Mouse (Mus musculus): ENCODE data around the gene Stag1. TPM values are rescaled to one million over a fixed set of nuclear protein-coding genes. Genes with fewer than 3 reads are reported as not detected.
"Not testable (repeated sequence)": the region's sequence is repeated elsewhere in the genome, so short reads cannot be mapped to it uniquely, and the experiment has no call there.

Gene Stag1
- polyA plus RNA-seq, 1 experiment from 2014 or later = 36.4 TPM

DNA sequence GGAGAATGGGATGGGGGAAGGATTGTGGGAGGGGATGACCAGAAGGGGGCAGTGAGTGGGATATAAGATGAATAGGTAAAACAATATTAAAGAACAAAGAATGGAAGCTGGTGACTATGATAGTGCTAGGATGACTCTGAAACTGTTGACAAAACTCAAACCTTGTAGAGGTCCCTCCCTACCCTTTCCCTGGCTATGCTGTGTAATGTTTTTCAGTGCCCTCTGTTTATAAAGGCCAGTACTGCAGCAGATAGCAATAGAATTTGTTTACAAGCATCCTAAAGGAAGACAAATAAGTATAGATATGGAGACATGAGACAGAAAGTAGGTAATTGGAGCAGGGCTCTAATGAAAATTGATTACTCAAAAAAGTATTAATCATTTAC is 139.0 kb downstream of the Stag1 start:
- no peaks in the 10 kb centered on the region; the same call in 1 of the 2 replicates for H3K36me3 ChIP-seq (ENCODE audit: control insufficient read depth, insufficient read depth, low read length)
- ATAC-seq (no peak), DNase-seq (ENCODE audit: low spot score) (no peak)
- no peak overlapping the region for H3K4me3 ChIP-seq (ENCODE audit: low read depth, low read length)
- no peak overlapping the region for H3K9ac ChIP-seq (ENCODE audit: low read length)
- no peaks in the 10 kb centered on the region for H3K27me3 ChIP-seq (replicated peaks; ENCODE audit: control insufficient read depth, insufficient read depth, low read length)
- no peaks in the 10 kb centered on the region for H3K9me3 ChIP-seq (replicated peaks; ENCODE audit: control insufficient read depth, low read length)
- H3K4me2 ChIP-seq (ENCODE audit: low read length) = no peak overlapping the region
- no peak overlapping the region for H3K27ac ChIP-seq (ENCODE audit: low read depth, low read length)
- H3K4me1 ChIP-seq (ENCODE audit: control insufficient read depth, insufficient read depth, low read length) = no peaks in the 10 kb centered on the region

DNA sequence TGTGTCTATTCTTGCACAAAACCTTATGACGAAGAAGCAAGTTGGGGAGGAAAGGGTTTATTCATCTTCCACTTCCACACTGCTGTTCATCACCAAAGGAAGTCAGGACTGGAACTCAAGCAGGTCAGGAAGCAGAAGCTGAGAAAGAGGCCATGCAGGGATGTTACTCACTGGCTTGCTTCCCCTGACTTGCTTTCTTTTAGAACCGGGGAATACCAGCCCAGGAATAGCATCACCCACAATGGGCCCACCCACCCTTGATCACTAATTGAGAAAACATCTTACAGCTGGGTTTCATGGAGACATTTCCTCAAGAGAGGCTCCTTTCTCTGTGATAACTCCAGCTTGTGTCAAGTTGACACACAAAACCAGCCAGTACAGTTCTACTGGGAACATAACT is 179.6 kb downstream of the Stag1 start:
- ATAC-seq; H3K4me3 ChIP-seq (ENCODE audit: low read depth, low read length); H3K4me1 ChIP-seq (ENCODE audit: control insufficient read depth, insufficient read depth, low read length); H3K27me3 ChIP-seq (replicated peaks; ENCODE audit: control insufficient read depth, insufficient read depth, low read length); H3K9me3 ChIP-seq (replicated peaks; ENCODE audit: control insufficient read depth, low read length); H3K27ac ChIP-seq (ENCODE audit: low read depth, low read length); H3K36me3 ChIP-seq (ENCODE audit: control insufficient read depth, insufficient read depth, low read length); H3K9ac ChIP-seq (ENCODE audit: low read length); H3K4me2 ChIP-seq (ENCODE audit: low read length); DNase-seq (ENCODE audit: low spot score): not testable (repeated sequence)
- 81% methylated on average over 2 of the region's 2 CpGs for WGBS

DNA sequence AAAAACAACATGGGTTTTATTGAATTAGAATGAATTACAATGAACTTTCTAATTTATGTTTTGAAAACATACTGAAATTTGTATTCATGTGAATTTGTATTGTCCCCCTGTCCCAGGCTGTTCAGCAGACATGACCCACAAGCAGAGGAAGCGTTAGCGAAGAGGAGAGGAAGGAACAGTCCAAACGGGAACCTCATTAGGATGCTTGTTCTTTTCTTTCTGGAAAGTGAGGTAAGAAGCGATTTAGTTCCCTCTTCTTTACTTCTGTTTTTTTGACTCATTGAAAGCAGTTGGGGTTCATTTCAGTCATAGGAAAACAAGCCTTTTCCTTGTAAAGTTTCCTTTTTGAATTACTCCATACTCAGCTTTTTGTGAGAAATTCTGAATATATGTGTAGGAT is 268.4 kb downstream of the Stag1 start:
- 68% methylated on average over 4 of the region's 4 CpGs for WGBS
- DNase-seq (ENCODE audit: low spot score) (no peak), ATAC-seq (no peak)
- Histone ChIP-seq H3K4me1 (ENCODE audit: control insufficient read depth, insufficient read depth, low read length) (no peaks in the 10 kb centered on the region), H3K27me3 (replicated peaks; ENCODE audit: control insufficient read depth, insufficient read depth, low read length) (no peaks in the 10 kb centered on the region), H3K27ac (ENCODE audit: low read depth, low read length) (no peak overlapping the region), H3K36me3 (ENCODE audit: control insufficient read depth, insufficient read depth, low read length) (0 out of 2 replicates have a peak, but pooled peaks cover 3% of the 10 kb centered on the region), H3K4me3 (ENCODE audit: low read depth, low read length) (no peak overlapping the region), H3K4me2 (ENCODE audit: low read length) (no peak overlapping the region), H3K9ac (ENCODE audit: low read length) (no peak overlapping the region), H3K9me3 (replicated peaks; ENCODE audit: control insufficient read depth, low read length) (no peaks in the 10 kb centered on the region)

DNA sequence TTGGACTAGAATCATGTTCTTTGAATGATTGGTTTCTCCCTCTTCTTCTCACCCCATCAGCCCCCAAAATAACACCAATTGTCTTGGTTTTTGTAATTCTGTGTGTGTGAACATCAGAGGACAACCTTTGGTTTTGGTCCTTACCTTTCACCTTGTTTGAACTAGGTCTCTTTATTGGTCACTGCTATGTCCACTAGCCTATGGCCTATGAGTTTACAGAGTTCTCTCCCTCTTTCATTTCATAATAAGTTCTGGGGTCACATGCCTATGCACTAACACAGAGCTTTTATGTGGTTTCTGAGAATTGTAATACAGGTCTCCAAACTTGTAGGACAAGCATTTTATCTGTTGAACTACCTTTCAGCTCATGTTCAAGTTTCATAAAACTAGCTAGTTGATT is 272.0 kb downstream of the Stag1 start:
- no peak for DNase-seq (ENCODE audit: low spot score)
- H3K27ac ChIP-seq (ENCODE audit: low read depth, low read length) = no peak overlapping the region
- H3K36me3 ChIP-seq (ENCODE audit: control insufficient read depth, insufficient read depth, low read length) = 0 out of 2 replicates have a peak, but pooled peaks cover 3% of the 10 kb centered on the region
- H3K4me1 ChIP-seq (ENCODE audit: control insufficient read depth, insufficient read depth, low read length) = no peaks in the 10 kb centered on the region
- no peak overlapping the region for H3K4me3 ChIP-seq (ENCODE audit: low read depth, low read length)
- no peaks in the 10 kb centered on the region for H3K9me3 ChIP-seq (replicated peaks; ENCODE audit: control insufficient read depth, low read length)
- no peaks in the 10 kb centered on the region for H3K27me3 ChIP-seq (replicated peaks; ENCODE audit: control insufficient read depth, insufficient read depth, low read length)
- no peak for ATAC-seq
- no peak overlapping the region for H3K4me2 ChIP-seq (ENCODE audit: low read length)
- H3K9ac ChIP-seq (ENCODE audit: low read length) = no peak overlapping the region

DNA sequence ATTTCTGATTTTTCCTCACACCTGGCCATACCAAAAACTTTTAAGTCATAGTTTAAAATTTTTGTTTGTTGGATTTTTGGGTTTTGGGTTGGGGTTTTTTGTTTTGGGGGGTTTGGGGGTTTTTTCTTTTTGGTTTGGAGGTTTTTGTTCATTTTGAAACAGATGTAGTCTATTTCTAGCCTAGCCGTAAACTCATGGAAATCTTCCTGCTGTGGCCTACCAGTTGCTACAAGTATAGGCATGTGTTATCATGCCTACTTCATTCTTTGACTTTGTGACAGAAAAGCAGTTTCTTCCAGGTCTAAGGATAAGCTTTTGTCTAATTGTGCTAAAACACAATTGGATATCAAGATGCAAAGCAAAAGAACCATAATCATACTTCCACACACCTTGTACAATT is 298.5 kb downstream of the Stag1 start:
- no peaks in the 10 kb centered on the region for H3K27me3 ChIP-seq (replicated peaks; ENCODE audit: control insufficient read depth, insufficient read depth, low read length)
- no peak overlapping the region for H3K4me2 ChIP-seq (ENCODE audit: low read length)
- no peaks in the 10 kb centered on the region for H3K36me3 ChIP-seq (ENCODE audit: control insufficient read depth, insufficient read depth, low read length)
- ATAC-seq = no peak
- H3K4me3 ChIP-seq (ENCODE audit: low read depth, low read length) = no peak overlapping the region
- WGBS = 97% methylated on average over 1 of the region's 1 CpGs
- no peak for DNase-seq (ENCODE audit: low spot score)
- H3K4me1 ChIP-seq (ENCODE audit: control insufficient read depth, insufficient read depth, low read length) = no peaks in the 10 kb centered on the region
- no peaks in the 10 kb centered on the region for H3K9me3 ChIP-seq (replicated peaks; ENCODE audit: control insufficient read depth, low read length)
- no peak overlapping the region for H3K9ac ChIP-seq (ENCODE audit: low read length)
- no peak overlapping the region for H3K27ac ChIP-seq (ENCODE audit: low read depth, low read length)

DNA sequence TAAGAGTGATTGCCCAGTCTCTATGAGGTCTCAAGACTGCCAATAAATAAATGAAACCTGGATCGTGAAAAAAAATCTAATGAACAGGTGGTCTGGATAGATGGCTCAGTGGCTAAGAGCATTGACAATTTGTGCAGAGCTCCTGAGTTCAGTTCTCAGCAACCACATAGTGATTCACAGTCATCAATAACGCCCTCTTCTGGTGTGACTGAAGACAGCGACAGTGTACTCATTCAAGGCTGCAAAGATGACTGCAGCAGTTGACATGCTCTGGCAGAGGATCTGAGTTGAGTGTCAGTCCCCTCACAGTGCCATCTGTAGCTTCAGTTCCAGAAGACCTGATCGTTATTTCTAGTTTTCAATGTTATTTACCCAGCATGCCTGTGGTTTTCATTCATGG is 300.4 kb downstream of the Stag1 start:
- H3K27me3 ChIP-seq (replicated peaks; ENCODE audit: control insufficient read depth, insufficient read depth, low read length) = no peaks in the 10 kb centered on the region
- no peak overlapping the region for H3K9ac ChIP-seq (ENCODE audit: low read length)
- no peak overlapping the region for H3K4me3 ChIP-seq (ENCODE audit: low read depth, low read length)
- no peak for ATAC-seq
- H3K9me3 ChIP-seq (replicated peaks; ENCODE audit: control insufficient read depth, low read length) = no peaks in the 10 kb centered on the region
- no peak overlapping the region for H3K27ac ChIP-seq (ENCODE audit: low read depth, low read length)
- no peak overlapping the region for H3K4me2 ChIP-seq (ENCODE audit: low read length)
- no peaks in the 10 kb centered on the region for H3K36me3 ChIP-seq (ENCODE audit: control insufficient read depth, insufficient read depth, low read length)
- DNase-seq (ENCODE audit: low spot score) = peak; percentile 39
- 79% methylated on average over 4 of the region's 4 CpGs for WGBS
- no peaks in the 10 kb centered on the region for H3K4me1 ChIP-seq (ENCODE audit: control insufficient read depth, insufficient read depth, low read length)

DNA sequence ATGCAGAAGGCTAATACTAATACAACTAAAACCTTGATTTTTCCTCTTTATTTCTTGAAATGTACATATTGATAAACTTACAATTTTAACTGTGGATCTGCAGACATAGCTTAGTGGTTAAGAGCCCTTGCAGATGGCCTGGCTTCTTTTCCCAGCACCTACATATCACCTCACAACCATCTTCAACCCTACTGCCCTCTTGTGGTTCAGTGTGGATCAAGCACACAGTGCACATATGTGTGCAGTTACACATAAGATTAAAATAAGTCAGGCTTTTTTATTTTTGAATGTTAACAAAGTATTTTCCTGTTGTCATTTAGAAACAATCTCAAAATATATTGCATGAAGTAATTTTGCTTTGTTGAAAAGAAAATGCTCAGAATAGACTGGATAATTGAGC is 312.8 kb downstream of the Stag1 start:
- no peak overlapping the region for H3K4me3 ChIP-seq (ENCODE audit: low read depth, low read length)
- H3K27ac ChIP-seq (ENCODE audit: low read depth, low read length) = no peak overlapping the region
- no peaks in the 10 kb centered on the region for H3K4me1 ChIP-seq (ENCODE audit: control insufficient read depth, insufficient read depth, low read length)
- no peaks in the 10 kb centered on the region for H3K9me3 ChIP-seq (replicated peaks; ENCODE audit: control insufficient read depth, low read length)
- H3K9ac ChIP-seq (ENCODE audit: low read length) = no peak overlapping the region
- no peak overlapping the region for H3K4me2 ChIP-seq (ENCODE audit: low read length)
- peak; percentile 8 for DNase-seq (ENCODE audit: low spot score)
- H3K36me3 ChIP-seq (ENCODE audit: control insufficient read depth, insufficient read depth, low read length) = peaks cover 16% of the 10 kb centered on the region; the same call in 1 of the 2 replicates
- no peaks in the 10 kb centered on the region for H3K27me3 ChIP-seq (replicated peaks; ENCODE audit: control insufficient read depth, insufficient read depth, low read length)
- ATAC-seq = no peak

DNA sequence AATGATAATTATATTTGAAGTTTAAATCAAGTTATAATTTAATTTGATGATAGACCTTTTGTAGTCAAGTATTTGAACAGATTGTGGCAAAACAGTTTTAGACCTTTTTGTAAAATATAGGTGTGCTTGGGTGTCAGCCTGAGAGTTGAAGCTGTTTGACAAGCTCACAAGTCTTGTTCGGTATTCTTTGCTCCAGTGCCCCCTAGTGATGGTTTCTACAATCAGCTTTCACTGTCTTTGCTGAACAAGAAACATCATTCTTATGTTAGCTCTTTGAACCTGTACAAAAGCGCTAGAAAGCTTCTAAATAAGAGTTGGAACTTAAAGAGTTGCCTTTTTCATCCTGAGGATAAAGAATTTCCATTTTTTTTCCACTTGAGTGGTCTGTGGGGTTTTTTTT is 319.5 kb downstream of the Stag1 start:
- no peak overlapping the region for H3K4me2 ChIP-seq (ENCODE audit: low read length)
- ATAC-seq (no peak), DNase-seq (ENCODE audit: low spot score) (peak; percentile 87)
- H3K9me3 ChIP-seq (replicated peaks; ENCODE audit: control insufficient read depth, low read length) = no peaks in the 10 kb centered on the region
- no peaks in the 10 kb centered on the region for H3K4me1 ChIP-seq (ENCODE audit: control insufficient read depth, insufficient read depth, low read length)
- 39% methylated on average over 2 of the region's 2 CpGs for WGBS
- no peak overlapping the region for H3K4me3 ChIP-seq (ENCODE audit: low read depth, low read length)
- no peak overlapping the region for H3K27ac ChIP-seq (ENCODE audit: low read depth, low read length)
- H3K9ac ChIP-seq (ENCODE audit: low read length) = no peak overlapping the region
- H3K27me3 ChIP-seq (replicated peaks; ENCODE audit: control insufficient read depth, insufficient read depth, low read length) = no peaks in the 10 kb centered on the region
- peaks cover 6% of the 10 kb centered on the region; the same call in 1 of the 2 replicates for H3K36me3 ChIP-seq (ENCODE audit: control insufficient read depth, insufficient read depth, low read length)

DNA sequence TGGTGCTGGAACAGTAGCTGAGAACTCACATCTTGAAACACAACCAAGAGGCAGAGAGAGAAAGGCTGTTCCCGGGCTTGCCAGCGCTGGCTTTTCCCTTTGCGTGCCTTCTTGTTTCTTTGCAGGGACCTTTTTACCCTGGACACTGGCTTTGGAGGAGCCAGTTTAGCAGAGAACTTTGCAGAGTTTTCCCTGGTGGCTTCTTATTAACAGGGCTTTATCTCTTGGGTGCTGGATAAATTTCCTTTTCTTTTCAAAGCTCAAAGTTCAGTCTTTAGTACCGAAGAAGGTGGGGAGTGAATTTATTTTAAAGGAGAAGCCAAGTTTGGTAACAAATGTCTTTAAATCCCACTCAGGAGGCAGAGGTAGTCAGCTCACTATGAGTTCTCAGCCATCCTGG is 329.0 kb downstream of the Stag1 start:
- WGBS = 98% methylated on average over 4 of the region's 4 CpGs
- no peak for DNase-seq (ENCODE audit: low spot score)

More for the DNA sequence above, 329.0 kb downstream of the Stag1 start:
- Histone ChIP-seq H3K9ac (ENCODE audit: low read length) (no peak overlapping the region), H3K4me2 (ENCODE audit: low read length) (no peak overlapping the region), H3K4me1 (ENCODE audit: control insufficient read depth, insufficient read depth, low read length) (no peaks in the 10 kb centered on the region), H3K36me3 (ENCODE audit: control insufficient read depth, insufficient read depth, low read length) (peaks cover 12% of the 10 kb centered on the region; the same call in 1 of the 2 replicates), H3K9me3 (replicated peaks; ENCODE audit: control insufficient read depth, low read length) (no peaks in the 10 kb centered on the region), H3K27ac (ENCODE audit: low read depth, low read length) (no peak overlapping the region), H3K27me3 (replicated peaks; ENCODE audit: control insufficient read depth, insufficient read depth, low read length) (no peaks in the 10 kb centered on the region), H3K4me3 (ENCODE audit: low read depth, low read length) (no peak overlapping the region)
- no peak for ATAC-seq
